Mouse (Mus musculus): ENCODE results near the gene Tppp3. TPM values are rescaled to one million over a fixed set of nuclear protein-coding genes. Genes with fewer than 3 reads are reported as not detected.

Gene Tppp3
- total RNA-seq, 2 experiments from 2014 or later: 23.6 to 36.2 TPM

DNA sequence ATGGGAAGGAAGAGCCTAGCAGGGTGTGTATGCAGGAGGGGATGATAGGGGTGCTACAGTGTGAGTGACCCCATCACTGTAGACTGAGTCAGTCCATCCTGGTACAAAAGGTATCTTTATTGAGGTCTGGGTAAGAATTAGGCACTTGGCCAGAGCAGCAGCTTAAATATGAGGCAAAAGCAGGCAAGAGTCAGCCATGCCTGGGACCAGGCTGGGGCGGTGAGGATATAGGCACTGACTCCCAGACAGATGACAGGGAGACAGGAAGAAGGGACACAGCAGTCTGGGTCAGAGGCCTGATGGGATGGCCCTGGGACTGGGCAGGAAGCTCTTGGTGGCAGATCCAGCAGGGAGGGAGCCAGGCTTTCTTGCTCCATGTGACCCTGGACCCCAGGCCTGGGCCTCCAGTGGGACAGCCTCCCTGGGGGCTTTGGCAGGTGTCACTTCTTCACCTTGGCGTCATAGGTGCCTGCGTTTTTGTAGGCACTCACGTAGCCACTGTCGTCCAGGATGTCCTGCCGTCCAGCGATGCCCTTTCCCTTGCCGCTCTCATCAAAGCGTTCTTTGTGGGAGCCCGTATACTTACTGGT is 3.8 kb downstream of the Tppp3 start:
- DNase-seq: no peak

- DNase-seq: peak in 1 of 2 experiments; percentile 31
These were observed 4.5 kb downstream of the Tppp3 start for GRCm38 (mm10) chr8:105466700-105467291.

- no peak for DNase-seq
These were observed 5.1 kb downstream of the Tppp3 start for GRCm38 (mm10) chr8:105466246-105466645.

DNA sequence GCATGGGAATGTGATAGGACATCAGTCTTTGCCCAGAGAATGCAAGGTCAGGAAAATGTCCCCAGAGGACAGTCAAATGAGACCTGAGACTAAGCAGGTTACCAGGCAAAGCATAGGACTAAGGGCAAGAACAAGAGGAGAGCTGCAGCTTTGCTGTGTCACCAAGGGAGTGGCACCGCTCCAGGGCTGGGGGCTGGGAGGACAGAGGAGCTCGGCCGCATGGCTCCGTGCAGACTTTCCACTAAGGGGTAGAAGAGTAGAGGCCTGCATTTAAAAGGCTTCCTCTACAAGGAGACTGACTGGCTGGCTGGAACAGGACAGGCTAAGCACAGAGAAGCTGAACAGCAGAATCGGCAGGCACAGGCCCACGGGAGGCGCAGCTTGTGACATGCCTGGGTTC is 6.7 kb downstream of the Tppp3 start:
- DNase-seq: no peak

- no peak for DNase-seq
These were observed 10.1 kb downstream of the Tppp3 start for GRCm38 (mm10) chr8:105461085-105461803.

- DNase-seq: no peak
These were observed 16.1 kb downstream of the Tppp3 start for GRCm38 (mm10) chr8:105455218-105455617.

GRCm38 (mm10) chr8:105454088-105454487 is 17.2 kb downstream of the Tppp3 start:
- DNase-seq: peak in 1 of 2 experiments; percentile 20

DNA sequence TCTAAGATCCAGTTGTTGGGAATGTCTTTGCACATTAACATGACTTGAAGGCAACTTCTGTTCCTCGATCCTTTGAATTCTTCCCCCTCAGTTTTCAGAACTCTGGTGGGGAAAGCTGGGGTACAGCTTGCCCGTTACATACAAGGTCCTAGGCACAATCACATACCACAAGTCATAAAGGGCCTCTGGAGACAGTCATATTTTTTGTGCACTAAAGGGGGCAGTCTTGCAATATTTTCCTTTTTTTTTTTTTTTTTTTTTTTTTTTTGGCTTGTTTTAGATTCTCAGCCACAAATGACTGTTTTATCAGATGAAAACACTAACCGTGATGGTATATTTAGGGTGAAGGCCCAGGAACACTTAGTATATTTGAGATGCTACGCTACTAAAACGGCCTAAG is 18.0 kb downstream of the Tppp3 start:
- DNase-seq: no peak

DNA sequence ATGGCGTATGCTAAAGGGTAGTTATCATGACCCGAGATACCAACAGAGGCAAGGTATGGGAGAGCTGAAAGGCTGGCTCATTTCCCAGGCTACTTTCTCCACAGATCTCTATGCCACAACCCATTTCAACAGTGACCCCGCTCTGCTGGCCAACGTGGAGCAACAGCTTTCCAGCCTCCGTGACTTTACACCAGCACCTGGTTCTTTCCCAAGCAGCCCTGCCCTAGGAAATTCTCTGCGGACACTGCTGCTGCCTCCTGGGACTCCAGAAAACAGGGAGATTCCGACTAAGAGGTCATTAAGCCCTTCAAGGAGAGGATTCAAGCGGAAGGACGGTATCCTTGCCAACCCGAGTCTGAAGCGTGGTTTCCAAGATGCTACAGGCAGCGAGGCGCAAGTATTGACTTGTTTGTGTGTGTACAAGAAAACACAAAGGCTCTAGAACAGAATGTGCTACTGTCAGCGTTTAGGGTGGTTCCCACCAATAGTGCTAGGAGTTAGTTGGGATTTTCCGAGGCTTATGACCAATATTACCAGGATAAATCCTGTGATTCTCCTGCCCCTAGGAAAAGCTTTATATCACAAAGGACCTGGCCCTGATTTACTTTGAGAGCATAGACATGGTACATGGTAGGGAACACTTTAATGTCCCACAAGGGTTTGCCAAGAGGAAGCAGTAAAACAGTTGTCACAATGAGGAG is 19.3 kb downstream of the Tppp3 start:
- DNase-seq: peak in 1 of 2 experiments; percentile 19

- no peak for DNase-seq
These were observed 20.3 kb downstream of the Tppp3 start for GRCm38 (mm10) chr8:105450977-105451376.

DNA sequence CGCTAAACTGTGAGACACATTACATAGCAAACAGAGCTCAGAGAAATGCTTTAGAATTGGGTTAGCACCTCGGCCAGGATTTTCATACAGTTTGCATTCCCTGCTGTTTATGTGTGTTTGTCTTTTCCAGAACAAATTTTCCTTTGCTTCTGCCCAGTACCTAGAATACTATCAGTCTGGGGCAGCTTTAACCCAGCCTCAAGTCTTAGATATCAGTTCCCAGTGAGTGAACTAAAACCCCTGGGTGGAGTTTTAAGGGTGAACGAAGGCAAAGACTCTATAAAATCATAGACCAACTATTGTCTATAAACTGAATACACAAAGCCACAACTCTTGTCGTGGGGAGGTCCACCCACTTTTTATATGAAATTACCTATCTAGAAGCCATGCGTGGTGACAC is 22.7 kb downstream of the Tppp3 start:
- DNase-seq: no peak

- DNase-seq: no peak
These were observed 23.1 kb downstream of the Tppp3 start for GRCm38 (mm10) chr8:105448188-105448587.

DNA sequence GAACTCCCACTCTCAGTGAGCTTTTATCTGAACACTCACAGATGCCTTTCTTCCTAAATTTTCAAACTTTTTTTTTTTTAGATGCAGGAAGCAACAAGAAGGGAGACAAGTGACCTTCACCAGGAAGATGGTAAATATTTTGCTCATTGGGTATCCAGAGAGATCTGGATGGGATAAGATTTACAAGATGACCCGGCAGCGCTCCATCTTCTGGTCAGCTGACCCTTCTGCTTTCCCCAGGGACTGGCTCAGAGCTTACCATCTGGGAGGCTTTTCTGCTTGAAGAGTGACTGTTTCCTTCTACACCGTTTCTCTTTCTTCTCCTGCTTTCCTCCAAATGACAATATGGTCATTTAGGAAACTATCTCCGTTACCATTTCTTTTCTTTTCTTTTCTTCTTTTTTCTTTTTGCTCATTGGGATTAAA is 25.2 kb downstream of the Tppp3 start:
- no peak for DNase-seq

DNA sequence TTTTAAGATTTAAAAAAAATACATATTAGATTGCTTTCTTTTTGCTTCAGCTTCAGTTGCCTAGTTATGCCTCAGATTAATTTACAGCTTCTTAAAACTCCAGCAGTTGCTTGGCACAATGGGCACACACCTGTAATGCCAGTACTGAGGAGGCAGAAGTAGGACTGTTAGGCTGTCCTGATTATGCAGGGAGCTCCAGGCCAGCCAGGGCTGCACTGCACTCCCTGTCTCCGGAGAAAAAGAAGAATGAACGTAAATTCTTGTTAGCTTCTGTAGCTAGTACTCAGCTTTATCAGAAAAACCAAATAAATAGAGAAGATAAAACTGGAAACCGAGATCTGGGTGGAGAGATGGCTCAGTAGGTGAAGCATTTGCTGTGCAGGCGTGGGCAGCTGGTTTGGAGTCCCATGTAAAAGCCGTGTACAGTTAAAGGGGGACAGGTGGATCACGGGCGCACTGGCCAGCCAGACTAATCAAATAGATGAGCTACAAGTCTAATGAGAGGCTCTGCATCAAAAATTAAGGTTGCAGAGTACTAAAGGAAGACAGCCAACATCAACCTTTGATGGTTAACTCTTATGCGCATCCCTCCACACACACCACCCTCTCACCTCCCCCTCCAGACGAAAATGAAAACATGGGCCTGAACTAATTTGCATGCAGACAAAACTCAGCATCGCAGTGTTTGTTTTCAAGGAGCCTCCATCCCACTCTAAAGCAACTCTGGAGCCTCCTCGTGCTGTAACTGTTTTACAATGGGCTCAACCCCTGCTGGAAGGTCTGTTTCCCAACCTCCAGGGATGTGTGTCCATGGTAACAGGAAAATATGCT is 25.8 kb downstream of the Tppp3 start:
- no peak for DNase-seq

DNA sequence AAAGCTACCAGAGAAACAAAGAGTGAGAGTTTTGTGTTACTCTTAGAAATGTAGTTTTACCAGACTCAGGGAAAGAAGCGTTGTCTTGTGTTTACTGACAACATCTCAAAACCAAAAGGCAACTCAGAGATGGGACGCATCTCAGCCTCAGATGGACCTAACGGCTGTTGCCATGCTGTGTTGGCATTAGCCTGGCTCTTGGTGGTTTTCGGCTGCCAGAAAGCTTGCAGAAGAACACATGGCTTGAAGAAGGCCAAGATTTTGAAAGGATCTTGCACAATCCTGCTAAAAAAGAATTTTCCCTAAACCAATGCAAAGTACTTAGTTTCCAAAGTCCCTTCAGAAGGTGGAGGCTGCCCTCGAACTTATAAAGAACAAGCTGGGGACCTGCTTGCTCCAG is 28.7 kb downstream of the Tppp3 start:
- DNase-seq: no peak

GRCm38 (mm10) chr8:105441433-105441832 is 29.9 kb downstream of the Tppp3 start:
- DNase-seq: peak; percentile 36 to 52

DNA sequence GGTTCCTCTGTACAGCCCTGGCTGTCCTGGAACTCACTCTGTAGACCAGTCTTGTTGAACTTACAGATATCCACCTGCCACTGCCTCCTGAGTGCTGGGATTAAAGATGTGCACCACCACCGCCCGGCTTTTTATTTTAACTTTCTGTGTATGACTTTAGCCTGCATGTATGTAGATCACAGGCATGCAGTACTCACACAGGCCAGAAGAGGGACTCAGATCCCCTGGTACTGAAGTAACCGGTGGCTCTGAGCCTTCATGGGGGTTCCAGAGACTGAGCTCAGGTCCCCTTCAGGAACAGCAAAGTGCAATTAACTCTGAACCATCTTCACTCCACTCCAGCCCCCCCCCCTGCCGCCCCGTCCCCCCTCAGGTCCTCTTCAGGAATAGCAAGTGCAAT is 32.5 kb downstream of the Tppp3 start:
- DNase-seq: peak; percentile 30 to 49

- DNase-seq: no peak
These were observed 34.1 kb downstream of the Tppp3 start for GRCm38 (mm10) chr8:105437078-105437748.

DNA sequence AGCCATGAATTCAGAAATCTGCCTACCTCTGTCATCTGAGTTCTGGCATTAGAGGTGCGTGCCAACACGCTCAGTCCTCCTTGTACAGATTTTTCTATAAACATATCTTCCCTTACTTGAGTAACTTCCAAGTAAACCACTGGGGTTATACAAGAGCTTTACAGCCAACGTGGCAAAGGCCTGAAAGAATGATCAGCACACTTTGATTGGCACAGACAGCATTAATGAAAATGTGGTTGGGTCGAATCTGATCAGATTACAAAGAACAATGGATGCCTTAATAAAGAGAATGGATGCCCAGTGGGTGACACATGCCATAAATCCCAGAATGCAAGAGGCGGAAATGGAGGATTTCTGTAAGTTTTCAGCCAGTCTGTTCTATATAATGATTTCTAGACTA is 35.1 kb downstream of the Tppp3 start:
- no peak for DNase-seq

- no peak for DNase-seq
These were observed 37.2 kb downstream of the Tppp3 start for GRCm38 (mm10) chr8:105434136-105434535.

- DNase-seq: no peak
These were observed 37.8 kb downstream of the Tppp3 start for GRCm38 (mm10) chr8:105433511-105433910.
